8 mouse cellular contexts compared by ENCODE assay signal in genomic region chr15:27496596-27497299, GRCm38 (mm10). TPM values are rescaled to one million over a fixed set of nuclear protein-coding genes. Genes with fewer than 3 reads are reported as not detected.
DNase-seq lines count a peak whose midpoint lies in the region; ATAC-seq and TF ChIP-seq lines count a peak whose summit lies in the region.

No protein-coding gene starts in this region.

- peak; percentile 76 for ATAC-seq in kidney, embryonic 15.5 days (replicated peaks; ENCODE audit: low FRiP score)
- ATAC-seq in embryonic facial prominence, embryonic 11.5 days (replicated peaks; ENCODE audit: insufficient number of reproducible peaks, low FRiP score, low TSS enrichment, low read depth), result peak; percentile 45; the same call in 1 of the 2 replicates

- H3K9me3 ChIP-seq in kidney, embryonic 15.5 days (replicated peaks), result no peaks in the 10 kb centered on the region
- H3K9me3 ChIP-seq in embryonic facial prominence, embryonic 11.5 days (replicated peaks; ENCODE audit: control insufficient read depth, low read length), result no peaks in the 10 kb centered on the region
- no peaks in the 10 kb centered on the region for H3K9me3 ChIP-seq in limb, embryonic 10.5 days (replicated peaks)

- no peak overlapping the region for H3K9ac ChIP-seq in kidney, embryonic 15.5 days
- H3K9ac ChIP-seq in embryonic facial prominence, embryonic 11.5 days (replicated peaks; ENCODE audit: low read length), result no peak overlapping the region

- no peak for TF ChIP-seq CTCF in spleen, adult 2 months (IDR thresholded peaks at IDR 0.05; ENCODE audit: extremely low read depth, insufficient read depth, insufficient read length, insufficient replicate concordance)

- H3K27me3 ChIP-seq in kidney, embryonic 15.5 days, result no peaks in the 10 kb centered on the region
- no peaks in the 10 kb centered on the region for H3K27me3 ChIP-seq in embryonic facial prominence, embryonic 11.5 days (ENCODE audit: control insufficient read depth, insufficient read depth, low read length)
- H3K27me3 ChIP-seq in limb, embryonic 10.5 days (ENCODE audit: low read depth, poor library complexity, severe bottlenecking), result no peaks in the 10 kb centered on the region
- no peaks in the 10 kb centered on the region for H3K27me3 ChIP-seq in spleen, adult 2 months (ENCODE audit: control insufficient read depth, insufficient read depth, low read length)

- TF ChIP-seq POLR2A in spleen, adult 2 months (IDR thresholded peaks at IDR 0.05; ENCODE audit: low read depth, low read length), result no peak

- no peak overlapping the region for H3K27ac ChIP-seq in kidney, embryonic 15.5 days
- no peak overlapping the region for H3K27ac ChIP-seq in embryonic facial prominence, embryonic 11.5 days (replicated peaks; ENCODE audit: low read depth, low read length)
- H3K27ac ChIP-seq in limb, embryonic 10.5 days, result 0 out of 2 replicates have a peak overlapping the region, but pooled peaks have one; percentile 26
- peak overlapping the region; percentile 29; the same call in 1 of the 2 replicates for H3K27ac ChIP-seq in spleen, adult 2 months (ENCODE audit: insufficient read depth, low read length)

- H3K4me1 ChIP-seq in kidney, embryonic 15.5 days, result peaks cover 5% of the 10 kb centered on the region; the same call in 1 of the 2 replicates
- no peaks in the 10 kb centered on the region for H3K4me1 ChIP-seq in embryonic facial prominence, embryonic 11.5 days (ENCODE audit: control insufficient read depth, insufficient read depth, low read length)
- no peaks in the 10 kb centered on the region for H3K4me1 ChIP-seq in limb, embryonic 10.5 days
- no peaks in the 10 kb centered on the region for H3K4me1 ChIP-seq in spleen, adult 2 months (ENCODE audit: control insufficient read depth, insufficient read depth, insufficient read length)

- no peaks in the 10 kb centered on the region for H3K36me3 ChIP-seq in kidney, embryonic 15.5 days
- no peaks in the 10 kb centered on the region for H3K36me3 ChIP-seq in embryonic facial prominence, embryonic 11.5 days (replicated peaks; ENCODE audit: control insufficient read depth, insufficient read depth, low read depth, low read length)
- H3K36me3 ChIP-seq in limb, embryonic 10.5 days, result no peaks in the 10 kb centered on the region
- H3K36me3 ChIP-seq in spleen, adult 2 months (ENCODE audit: control insufficient read depth, insufficient read depth, low read length), result no peaks in the 10 kb centered on the region

- WGBS in kidney, embryonic 15.5 days, result 89% methylated on average over 11 of the region's 11 CpGs
- 74% methylated on average over 11 of the region's 11 CpGs for WGBS in embryonic facial prominence, embryonic 11.5 days
- 87% methylated on average over 11 of the region's 11 CpGs for WGBS in limb, embryonic 10.5 days
- WGBS in spleen, adult 2 months, result 82% methylated on average over 11 of the region's 11 CpGs

- DNase-seq in kidney, postnatal 36 days, result no peak
- DNase-seq in embryonic facial prominence, embryonic 11.5 days (ENCODE audit: low spot score), result no peak
- no peak for DNase-seq in limb, embryonic 10.5 days (ENCODE audit: low spot score)
- no peak for DNase-seq in spleen, adult 2 months (ENCODE audit: low read depth in 1 of 2, low spot score in 2 of 2)
- DNase-seq in right cerebral cortex, postnatal 36 days (ENCODE audit: low spot score in 2 of 2), result no peak
- no peak for DNase-seq in heart, postnatal 10 days
- no peak for DNase-seq in kidney, postnatal 4 days

- no peak overlapping the region for H3K4me2 ChIP-seq in kidney, embryonic 15.5 days
- H3K4me2 ChIP-seq in embryonic facial prominence, embryonic 11.5 days (ENCODE audit: low read depth, low read length), result no peak overlapping the region

- no peak overlapping the region for H3K4me3 ChIP-seq in kidney, embryonic 15.5 days (replicated peaks)
- no peak overlapping the region for H3K4me3 ChIP-seq in embryonic facial prominence, embryonic 11.5 days (ENCODE audit: low read depth, low read length)
- no peak overlapping the region for H3K4me3 ChIP-seq in limb, embryonic 10.5 days
- H3K4me3 ChIP-seq in spleen, adult 2 months (ENCODE audit: extremely low read depth, insufficient read depth, insufficient read length), result no peak overlapping the region

- intact Hi-C loops in heart, postnatal 10 days (cut with DNase I), result no loop called here

RNA-seq across cellular contexts. Expression of gene Ank, which starts 30.3 kb away (rescaled TPM):
- polyA plus RNA-seq in kidney, embryonic 15.5 days (2015; fragmentation: Nextera tagmentation; extraction: Ambion mirVana), result 8.8 and 10.5 TPM in 2 replicates
- polyA plus RNA-seq in embryonic facial prominence, embryonic 11.5 days (2014; fragmentation: Nextera tagmentation; extraction: Ambion mirVana), result 8.1 and 8.5 TPM in 2 replicates
- 3.1 and 3.2 TPM in 2 replicates for polyA plus RNA-seq in limb, embryonic 10.5 days (2016; fragmentation: Nextera tagmentation; extraction: Ambion mirVana)
- polyA plus RNA-seq in spleen, adult 2 months (2012; rRNA removed), result 20.2 and 25.2 TPM in 2 replicates
- 100 to 1,000 TPM; 125 to 149 TPM for total RNA-seq in heart, postnatal 10 days (2021)

Comparison
In these comparisons a context has a peak if more than half of its experiments do, and no peak if none do; other contexts are left out.
1. H3K27ac ChIP-seq: peak in limb, embryonic 10.5 days (single experiment) and spleen, adult 2 months (single experiment); none in kidney, embryonic 15.5 days (single experiment) and embryonic facial prominence, embryonic 11.5 days (single experiment).